Mouse (Mus musculus) limb, embryonic 11.5 days (tissue): ENCODE results near the gene Spdef. TPM values are rescaled to one million over a fixed set of nuclear protein-coding genes. Genes with fewer than 3 reads are reported as not detected.

ENCODE experiments used
- ATAC-seq: fragments of 200-750 bp; cut with Nextera tagmentation; 2 replicates; pipeline ENCODE4 v1.8.0; 2017; ENCODE audit warnings: low read depth; ENCODE audit not compliant: insufficient number of reproducible peaks, low FRiP score, low TSS enrichment
- DNase-seq: peaks from one replicate; pipeline ENCODE4 v3.0.0-alpha.2; 2015; ENCODE audit warnings: low spot score
- H3K27ac ChIP-seq: fragments of 300-500 bp; sonication (generic); replicated peaks from 2 replicates; pipeline ENCODE4 v1.5.1; 2014; ENCODE audit warnings: low read depth, mild to moderate bottlenecking, low read length
- H3K27me3 ChIP-seq: fragments of 300-500 bp; sonication (generic); 2 replicates; pipeline ENCODE4 v1.6.1; 2014; ENCODE audit warnings: mild to moderate bottlenecking, low read length, mixed read lengths; ENCODE audit not compliant: control insufficient read depth, insufficient read depth
- H3K36me3 ChIP-seq: fragments of 300-500 bp; sonication (generic); 2 replicates; pipeline ENCODE4 v1.6.1; 2014; ENCODE audit warnings: mild to moderate bottlenecking, low read length, moderate library complexity, mixed read lengths; ENCODE audit not compliant: control insufficient read depth, insufficient read depth
- H3K4me1 ChIP-seq: fragments of 300-500 bp; sonication (generic); 2 replicates; pipeline ENCODE4 v1.6.1; 2014; ENCODE audit warnings: low read length, mixed read lengths; ENCODE audit not compliant: control insufficient read depth, insufficient read depth
- H3K4me2 ChIP-seq: fragments of 300-500 bp; sonication (generic); 2 replicates; pipeline ENCODE4 v1.6.1; 2014; ENCODE audit warnings: low read depth, mild to moderate bottlenecking, moderate library complexity; ENCODE audit not compliant: severe bottlenecking
- H3K4me3 ChIP-seq: fragments of 300-500 bp; sonication (generic); 2 replicates; pipeline ENCODE4 v1.5.1; 2014; ENCODE audit warnings: low read depth, low read length
- H3K9ac ChIP-seq: fragments of 300-500 bp; sonication (generic); 2 replicates; pipeline ENCODE4 v1.6.1; 2014; ENCODE audit warnings: mild to moderate bottlenecking, low read length
- H3K9me3 ChIP-seq: fragments of 300-500 bp; sonication (generic); 2 replicates; pipeline ENCODE4 v1.6.1; 2016; ENCODE audit warnings: low read length; ENCODE audit not compliant: control insufficient read depth
- WGBS: fragments of 180-500 bp; shearing (Covaris S2); extraction: QIAGEN DNeasy Blood & Tissue Kit; methylation state at CpG from one replicate; pipeline ENCODE4 v1.1.7; 2014; 5-methylcytosine and 5-hydroxymethylcytosine counted together
- polyA plus RNA-seq: library from polyadenylated mRNA; unstranded; fragments of >200 nt; fragmentation: Nextera tagmentation; extraction: Ambion mirVana; gene quantifications from 2 replicates; pipeline ENCODE4 v1.2.1, GENCODE M21; 2014

Gene Spdef
- polyA plus RNA-seq, 1 experiment from 2014 or later = 0.27 TPM

DNA sequence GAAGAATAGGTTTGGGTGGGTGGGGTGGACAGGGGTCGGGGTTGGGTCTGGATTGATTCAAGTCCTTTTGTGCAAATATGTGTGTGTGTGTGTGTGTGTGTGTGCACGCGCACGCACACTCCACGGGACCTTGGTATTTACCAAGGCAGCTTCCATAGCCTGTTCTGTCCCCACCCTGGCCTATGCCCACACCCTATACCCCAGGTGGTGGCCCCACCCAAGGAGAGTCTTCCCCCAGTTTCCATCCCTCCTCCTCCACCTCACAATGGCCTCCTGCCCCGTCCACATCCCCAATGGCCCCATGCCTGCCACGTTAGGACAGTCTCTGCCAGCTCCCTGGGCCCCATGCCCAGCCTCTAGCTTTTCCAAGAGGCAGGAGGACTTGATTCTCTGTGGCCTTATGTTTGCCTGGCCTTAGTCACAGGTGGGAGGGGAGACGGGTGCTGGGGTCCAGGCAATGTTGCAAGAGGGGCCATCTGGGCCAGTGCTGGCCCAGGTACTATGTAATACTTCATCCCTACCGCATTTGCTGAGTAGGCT lies 7.6 kb downstream of the Spdef start:
- Histone ChIP-seq H3K4me2 (no peak overlapping the region), H3K9me3 (no peaks in the 10 kb centered on the region), H3K27ac (no peak overlapping the region), H3K9ac (no peak overlapping the region), H3K27me3 (no peaks in the 10 kb centered on the region), H3K4me3 (no peak overlapping the region), H3K4me1 (peaks cover 18% of the 10 kb centered on the region), H3K36me3 (no peaks in the 10 kb centered on the region)
- no peak for DNase-seq
- 86% methylated on average over 9 of the region's 9 CpGs for WGBS
- ATAC-seq = no peak

DNA sequence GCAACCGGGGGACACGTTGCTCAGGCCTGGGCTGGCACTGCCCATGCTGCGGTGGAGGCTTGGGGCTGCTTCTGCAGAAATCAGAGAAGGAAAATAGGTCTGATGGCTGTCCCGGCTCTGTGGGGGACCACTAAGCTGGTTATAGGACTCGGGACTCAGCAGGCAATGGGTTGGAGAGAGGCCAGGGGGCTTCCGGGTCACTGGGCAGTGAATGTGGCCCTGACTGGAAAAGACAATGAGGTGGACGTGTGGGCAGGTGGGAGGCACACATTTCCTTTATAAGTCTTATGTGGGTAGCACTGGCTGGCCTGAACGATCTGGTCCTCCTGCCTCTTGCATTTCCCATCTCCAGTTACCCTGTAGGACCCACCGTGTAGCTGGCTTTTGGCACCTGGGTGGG lies 8.4 kb downstream of the Spdef start:
- ATAC-seq (no peak), DNase-seq (no peak)
- Histone ChIP-seq H3K27me3 (no peaks in the 10 kb centered on the region), H3K36me3 (no peaks in the 10 kb centered on the region), H3K9me3 (no peaks in the 10 kb centered on the region), H3K27ac (no peak overlapping the region), H3K4me1 (peaks cover 10% of the 10 kb centered on the region), H3K4me3 (no peak overlapping the region), H3K4me2 (no peak overlapping the region), H3K9ac (no peak overlapping the region)
- WGBS = 64% methylated on average over 9 of the region's 9 CpGs

DNA sequence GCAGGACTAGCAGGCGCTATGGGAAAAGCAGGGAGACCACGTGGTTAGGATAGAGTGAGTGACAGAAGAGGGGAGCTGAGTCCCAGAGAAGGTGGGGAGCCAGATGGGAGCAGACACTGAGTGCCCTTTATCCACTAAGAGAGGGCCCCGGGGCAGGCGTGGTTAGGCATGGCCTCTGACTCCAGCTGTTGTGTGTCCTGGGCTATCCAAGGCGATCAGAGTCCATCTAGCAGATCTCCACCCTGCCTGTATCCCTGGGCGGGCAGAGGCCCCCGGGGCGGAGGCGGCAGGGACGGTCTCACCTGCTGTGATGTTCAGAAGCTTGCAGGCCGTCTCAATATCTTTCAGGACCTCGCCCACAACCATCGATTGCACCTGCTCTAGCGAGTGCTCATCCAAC lies 9.1 kb downstream of the Spdef start:
- 71% methylated on average over 14 of the region's 14 CpGs for WGBS
- no peaks in the 10 kb centered on the region for H3K9me3 ChIP-seq
- no peaks in the 10 kb centered on the region for H3K36me3 ChIP-seq
- no peak overlapping the region for H3K9ac ChIP-seq
- no peak overlapping the region for H3K27ac ChIP-seq
- H3K4me3 ChIP-seq = no peak overlapping the region
- no peak overlapping the region for H3K4me2 ChIP-seq
- H3K27me3 ChIP-seq = no peaks in the 10 kb centered on the region
- no peak for ATAC-seq
- H3K4me1 ChIP-seq = peaks cover 5% of the 10 kb centered on the region; the same call in 1 of the 2 replicates
- no peak for DNase-seq

DNA sequence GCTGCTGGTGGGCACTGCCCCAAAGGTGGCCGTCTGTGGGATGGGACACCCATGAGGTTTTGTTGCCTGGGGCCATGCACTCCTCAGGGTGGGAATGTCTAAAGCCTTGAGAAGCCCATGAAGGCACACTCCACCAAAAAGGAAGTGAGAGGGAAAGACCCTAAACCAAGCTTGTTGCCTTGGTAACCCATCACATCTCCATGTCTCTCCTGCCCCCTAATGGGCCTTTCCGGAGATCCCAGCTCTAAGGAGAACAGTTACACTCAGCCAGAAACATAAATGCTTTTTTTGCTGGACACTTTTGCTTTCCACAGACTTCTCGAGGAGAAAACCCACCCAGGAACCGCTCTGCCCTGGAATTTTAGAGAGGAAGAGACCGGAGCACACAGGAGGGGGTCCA lies 10.5 kb downstream of the Spdef start:
- Histone ChIP-seq H3K4me2 (no peak overlapping the region), H3K4me1 (peaks cover 5% of the 10 kb centered on the region; the same call in 1 of the 2 replicates), H3K9ac (no peak overlapping the region), H3K9me3 (no peaks in the 10 kb centered on the region), H3K27ac (no peak overlapping the region), H3K4me3 (no peak overlapping the region), H3K27me3 (no peaks in the 10 kb centered on the region), H3K36me3 (no peaks in the 10 kb centered on the region)
- ATAC-seq = no peak
- 55% methylated on average over 5 of the region's 5 CpGs for WGBS
- peak; percentile 38 for DNase-seq

DNA sequence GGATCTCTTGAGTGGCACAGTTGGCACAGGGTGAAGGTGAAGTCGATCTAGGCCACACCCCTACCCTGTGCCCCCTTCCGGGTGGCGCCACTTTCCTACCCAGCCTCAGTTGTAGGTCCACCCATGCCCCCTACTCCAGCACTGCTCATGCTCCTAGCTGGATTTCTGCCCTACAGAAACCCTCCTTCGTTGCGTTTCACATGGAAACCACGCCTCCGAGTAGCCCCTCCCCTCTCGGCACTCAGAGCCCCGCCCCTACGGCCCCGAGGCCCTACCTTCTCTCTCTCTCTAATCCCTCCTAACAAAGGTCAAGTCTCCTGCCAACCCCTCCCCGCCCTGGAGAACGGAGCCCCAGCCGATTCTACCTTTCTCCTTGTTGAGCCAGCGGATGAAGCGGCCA lies 12.0 kb downstream of the Spdef start:
- H3K27me3 ChIP-seq = no peaks in the 10 kb centered on the region
- H3K4me1 ChIP-seq = peaks cover 5% of the 10 kb centered on the region; the same call in 1 of the 2 replicates
- H3K27ac ChIP-seq = no peak overlapping the region
- H3K4me2 ChIP-seq = peak overlapping the region; percentile 47
- WGBS = 2% methylated on average over 16 of the region's 16 CpGs
- peak overlapping the region; percentile 30; the same call in 1 of the 2 replicates for H3K9ac ChIP-seq
- H3K36me3 ChIP-seq = no peaks in the 10 kb centered on the region
- peak overlapping the region; percentile 10 for H3K4me3 ChIP-seq
- ATAC-seq (0 out of 2 replicates have a peak, but pooled peaks have one; percentile 53), DNase-seq (peak; percentile 77)
- H3K9me3 ChIP-seq = no peaks in the 10 kb centered on the region

DNA sequence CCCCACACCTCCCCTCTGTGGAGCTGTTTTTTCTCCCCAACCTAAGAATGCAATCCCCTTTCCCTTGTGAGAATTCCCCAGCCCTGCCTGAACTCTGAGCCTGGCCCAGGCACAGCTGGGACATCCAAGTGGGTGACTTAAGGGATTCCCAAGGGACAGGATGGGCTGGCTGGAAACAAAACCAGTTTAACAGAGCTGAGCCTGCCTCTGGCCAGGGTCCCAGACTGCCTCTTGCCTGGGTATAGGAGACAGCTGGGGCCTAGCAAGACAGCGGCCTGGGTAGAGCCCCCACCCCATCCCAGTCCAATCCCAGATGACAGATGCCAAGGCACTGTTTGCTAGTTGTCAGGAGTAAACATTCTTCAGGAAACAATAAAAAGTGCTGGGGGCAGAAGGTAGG lies 15.9 kb downstream of the Spdef start:
- no peak overlapping the region for H3K27ac ChIP-seq
- no peak overlapping the region for H3K4me2 ChIP-seq
- H3K4me1 ChIP-seq = peaks cover 7% of the 10 kb centered on the region; the same call in 1 of the 2 replicates
- no peak for ATAC-seq
- no peak overlapping the region for H3K9ac ChIP-seq
- no peak overlapping the region for H3K4me3 ChIP-seq
- DNase-seq = no peak
- no peaks in the 10 kb centered on the region for H3K9me3 ChIP-seq
- H3K36me3 ChIP-seq = no peaks in the 10 kb centered on the region
- WGBS = 71% methylated on average over 1 of the region's 1 CpGs
- H3K27me3 ChIP-seq = no peaks in the 10 kb centered on the region

DNA sequence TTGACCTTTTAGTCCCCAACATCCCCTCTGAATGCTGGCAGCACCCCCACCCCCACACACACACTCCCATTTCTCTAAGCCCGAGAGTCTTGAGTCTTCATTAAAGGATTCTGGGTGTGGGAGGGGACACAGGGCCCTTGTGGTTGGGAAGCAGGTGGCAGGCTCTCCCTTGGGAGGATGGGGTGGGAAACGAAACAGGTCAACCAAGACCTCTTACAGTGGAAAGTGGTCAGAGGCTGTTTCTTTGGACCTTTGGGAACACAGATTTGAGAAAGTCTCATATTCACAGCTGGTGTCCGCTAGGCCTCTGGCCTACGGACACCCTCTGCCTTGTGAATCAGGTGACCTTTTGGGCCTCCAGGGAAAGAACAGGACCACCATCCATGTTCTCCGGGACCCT lies 19.1 kb downstream of the Spdef start:
- H3K9ac ChIP-seq = no peak overlapping the region
- H3K27me3 ChIP-seq = 0 out of 2 replicates have a peak, but pooled peaks cover 7% of the 10 kb centered on the region
- no peak overlapping the region for H3K4me3 ChIP-seq
- H3K4me1 ChIP-seq = 0 out of 2 replicates have a peak, but pooled peaks cover 2% of the 10 kb centered on the region
- no peak for ATAC-seq
- no peak for DNase-seq
- H3K27ac ChIP-seq = no peak overlapping the region
- 79% methylated on average over 5 of the region's 5 CpGs for WGBS
- H3K4me2 ChIP-seq = no peak overlapping the region
- no peaks in the 10 kb centered on the region for H3K36me3 ChIP-seq
- no peaks in the 10 kb centered on the region for H3K9me3 ChIP-seq

DNA sequence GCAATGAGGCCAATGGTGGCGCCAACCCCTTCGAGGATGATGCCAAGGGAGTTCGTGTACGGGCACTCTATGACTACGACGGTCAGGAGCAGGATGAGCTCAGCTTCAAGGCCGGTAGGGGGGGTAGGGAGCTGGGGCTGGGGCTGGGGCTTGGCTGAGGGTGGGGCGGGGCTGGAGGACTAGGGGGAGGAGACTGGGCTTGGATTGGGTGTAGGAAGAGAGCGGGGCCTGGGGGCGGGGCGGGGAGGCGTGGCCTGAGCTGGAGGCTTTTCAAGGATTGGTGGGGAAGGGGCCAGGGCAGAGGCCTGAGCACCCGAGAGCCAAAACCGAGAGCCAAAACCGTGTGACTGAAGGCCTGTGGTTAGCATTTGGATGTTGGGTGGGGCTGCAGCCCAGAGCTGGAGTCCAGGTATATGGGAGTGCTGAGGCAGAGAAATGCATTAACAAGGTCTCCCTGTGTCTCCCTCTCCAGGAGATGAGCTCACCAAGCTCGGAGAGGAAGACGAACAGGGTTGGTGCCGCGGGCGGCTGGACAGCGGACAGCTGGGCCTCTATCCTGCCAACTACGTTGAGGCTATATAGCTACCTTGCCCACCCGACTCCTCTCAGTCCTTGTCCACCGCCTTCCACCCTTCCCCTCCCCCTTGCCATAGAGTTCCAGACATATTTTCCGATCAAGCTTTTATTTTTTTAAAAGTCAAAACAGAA lies 20.6 kb downstream of the Spdef start:
- H3K9me3 ChIP-seq = no peaks in the 10 kb centered on the region
- H3K4me1 ChIP-seq = 0 out of 2 replicates have a peak, but pooled peaks cover 2% of the 10 kb centered on the region
- H3K4me2 ChIP-seq = peak overlapping the region; percentile 53
- 7% methylated on average over 25 of the region's 25 CpGs for WGBS
- H3K4me3 ChIP-seq = peak overlapping the region; percentile 20; the same call in 1 of the 2 replicates
- ATAC-seq = peak; percentile 87
- no peak overlapping the region for H3K27ac ChIP-seq
- H3K36me3 ChIP-seq = no peaks in the 10 kb centered on the region
- DNase-seq = peak; percentile 92
- 0 out of 2 replicates have a peak, but pooled peaks cover 7% of the 10 kb centered on the region for H3K27me3 ChIP-seq
- peak overlapping the region; percentile 49; the same call in 1 of the 2 replicates for H3K9ac ChIP-seq
